Comparison of ENCODE assay signal across 10 mouse cellular contexts in genomic region chr11:51800634-51801325, GRCm38 (mm10). TPM values are rescaled to one million over a fixed set of nuclear protein-coding genes. Genes with fewer than 3 reads are reported as not detected.
A peak's percentile ranks its signal among the peaks of the same experiment; 100 is the strongest.
DNase-seq lines count a peak whose midpoint lies in the region; ATAC-seq and TF ChIP-seq lines count a peak whose summit lies in the region.
"Had no signal": no experiment of that assay in that cellular context is flagged by ENCODE, and none has a peak within 500 bp of the region (broad histone marks: within the 10 kb centered on the region; RNA-seq: fewer than 3 reads in every experiment).

No protein-coding gene starts in this region.

- WGBS in lung, embryonic 16.5 days: 18% methylated on average over 7 of the region's 8 CpGs
- WGBS in lung, adult 2 months: 25% methylated on average over 7 of the region's 8 CpGs

- H3K4me2 ChIP-seq in lung, embryonic 16.5 days (ENCODE audit: low read depth, low read length): peak overlapping the region; percentile 16; the same call in 1 of the 2 replicates
- H3K4me2 ChIP-seq: hindbrain, embryonic 13.5 days; liver, embryonic 13.5 days had no signal

- H3K9ac ChIP-seq in lung, embryonic 16.5 days (ENCODE audit: low read length): peak overlapping the region; percentile 39; the same call in 1 of the 2 replicates
- H3K9ac ChIP-seq: hindbrain, embryonic 13.5 days; liver, embryonic 13.5 days had no signal

- H3K9me3 ChIP-seq in lung, embryonic 16.5 days (ENCODE audit: control insufficient read depth, low read length): no peaks in the 10 kb centered on the region
- H3K9me3 ChIP-seq: hindbrain, embryonic 13.5 days; liver, embryonic 13.5 days had no signal

- peaks cover 3% of the 10 kb centered on the region; the same call in 1 of the 2 replicates for H3K4me1 ChIP-seq in lung, embryonic 16.5 days (replicated peaks; ENCODE audit: control insufficient read depth, insufficient read depth, low read length)
- H3K4me1 ChIP-seq in lung, adult 2 months (ENCODE audit: control insufficient read depth, insufficient read depth, low read length): 0 out of 2 replicates have a peak, but pooled peaks cover 2% of the 10 kb centered on the region

- H3K36me3 ChIP-seq in lung, embryonic 16.5 days (ENCODE audit: control insufficient read depth, insufficient read depth, low read length): no peaks in the 10 kb centered on the region
- H3K36me3 ChIP-seq: hindbrain, embryonic 13.5 days; liver, embryonic 13.5 days had no signal

- TF ChIP-seq CTCF in lung, adult 2 months (IDR thresholded peaks at IDR 0.05; ENCODE audit: insufficient read depth, low read length): no peak

- DNase-seq in lung, adult 2 months: no peak
- peak; percentile 42 for DNase-seq in heart, postnatal 4 days
- peak; percentile 77 for DNase-seq in skeletal muscle tissue, adult 2 months (ENCODE audit: low read depth, low spot score)
- no peak for DNase-seq in kidney, postnatal 36 days
- no peak for DNase-seq in testis, postnatal 10 days (ENCODE audit: low spot score)
- no peak for DNase-seq in thymus, postnatal 14 days
- DNase-seq: liver, embryonic 13.5 days had no signal

- H3K27me3 ChIP-seq in lung, embryonic 16.5 days (ENCODE audit: control insufficient read depth, insufficient read depth, low read depth, low read length): no peaks in the 10 kb centered on the region
- H3K27me3 ChIP-seq: hindbrain, embryonic 13.5 days; liver, embryonic 13.5 days had no signal

- ATAC-seq in lung, embryonic 16.5 days (ENCODE audit: low read depth): no peak
- ATAC-seq in erythroid progenitor cell, adult 5-6 weeks (replicated peaks; ENCODE audit: low FRiP score, poor library complexity, severe bottlenecking): 0 out of 2 replicates have a peak, but pooled peaks have one; percentile 20

- TF ChIP-seq POLR2A in lung, adult 2 months (IDR thresholded peaks at IDR 0.05; ENCODE audit: borderline replicate concordance, extremely low read depth, low read depth, low read length): no peak

- no peak overlapping the region for H3K4me3 ChIP-seq in lung, embryonic 16.5 days (ENCODE audit: low read length)
- H3K4me3 ChIP-seq in lung, adult 2 months (replicated peaks; ENCODE audit: extremely low read depth, low read depth, low read length): no peak overlapping the region
- H3K4me3 ChIP-seq: hindbrain, embryonic 13.5 days; liver, embryonic 13.5 days had no signal

- H3K27ac ChIP-seq in lung, embryonic 16.5 days (ENCODE audit: low read length): peak overlapping the region; percentile 27; the same call in 1 of the 2 replicates
- H3K27ac ChIP-seq: hindbrain, embryonic 13.5 days; liver, embryonic 13.5 days had no signal

RNA-seq across cellular contexts. Expression of gene Sar1b, which starts 37.3 kb away (rescaled TPM):
- 110 TPM in 2 replicates for polyA plus RNA-seq in lung, embryonic 16.5 days (2015; fragmentation: Nextera tagmentation; extraction: Ambion mirVana)
- 13.1 and 24.9 TPM in 2 replicates for polyA plus RNA-seq in lung, adult 2 months (2012; rRNA removed)
- 32.7 and 43.2 TPM in 2 replicates for total RNA-seq in erythroid progenitor cell, adult 5-6 weeks (2015; ENCODE audit: low replicate concordance)
- 12.3 and 12.7 TPM in 2 replicates for total RNA-seq in erythroid progenitor cell, adult 5-6 weeks (2017; ENCODE audit: low replicate concordance)
- total RNA-seq in heart, postnatal 4 days (2021): 10 to 100 TPM; 93.6 to 95.8 TPM

RNA-seq across cellular contexts. Expression of gene Sec24a, which starts 37.3 kb away (rescaled TPM):
- 12.4 and 13.1 TPM in 2 replicates for polyA plus RNA-seq in lung, embryonic 16.5 days (2015; fragmentation: Nextera tagmentation; extraction: Ambion mirVana)
- polyA plus RNA-seq in lung, adult 2 months (2012; rRNA removed): 11.9 and 12.9 TPM in 2 replicates
- 4.7 and 11.7 TPM in 2 replicates for total RNA-seq in erythroid progenitor cell, adult 5-6 weeks (2015; ENCODE audit: low replicate concordance)
- 2.2 and 2.5 TPM in 2 replicates for total RNA-seq in erythroid progenitor cell, adult 5-6 weeks (2017; ENCODE audit: low replicate concordance)
- total RNA-seq in heart, postnatal 4 days (2021): 10 to 100 TPM; 23.0 to 23.7 TPM

RNA-seq across cellular contexts. Expression of gene Jade2, which starts 56.7 kb away (rescaled TPM):
- polyA plus RNA-seq in lung, embryonic 16.5 days (2015; fragmentation: Nextera tagmentation; extraction: Ambion mirVana): 2.8 and 2.9 TPM in 2 replicates
- polyA plus RNA-seq in lung, adult 2 months (2012; rRNA removed): 23.6 and 33.3 TPM in 2 replicates
- total RNA-seq in erythroid progenitor cell, adult 5-6 weeks (2015; ENCODE audit: low replicate concordance): 4.3 and 4.6 TPM in 2 replicates
- total RNA-seq in erythroid progenitor cell, adult 5-6 weeks (2017; ENCODE audit: low replicate concordance): 5.6 and 5.9 TPM in 2 replicates
- total RNA-seq in heart, postnatal 4 days (2021): 1 to 10 TPM; 2.7 to 3.0 TPM

Comparison
In these comparisons a context has a peak if more than half of its experiments do, and no peak if none do; other contexts are left out.
1. DNase-seq: peak in heart, postnatal 4 days (single experiment) and skeletal muscle tissue, adult 2 months (single experiment); none in lung, adult 2 months (single experiment), kidney, postnatal 36 days (0 of 2), testis, postnatal 10 days (single experiment) and thymus, postnatal 14 days (single experiment).